Mouse (Mus musculus): Measurements from ENCODE around the gene Ces3b.
"Not testable (repeated sequence)": the region's sequence is repeated elsewhere in the genome, so short reads cannot be mapped to it uniquely, and the experiment has no call there.

DNA sequence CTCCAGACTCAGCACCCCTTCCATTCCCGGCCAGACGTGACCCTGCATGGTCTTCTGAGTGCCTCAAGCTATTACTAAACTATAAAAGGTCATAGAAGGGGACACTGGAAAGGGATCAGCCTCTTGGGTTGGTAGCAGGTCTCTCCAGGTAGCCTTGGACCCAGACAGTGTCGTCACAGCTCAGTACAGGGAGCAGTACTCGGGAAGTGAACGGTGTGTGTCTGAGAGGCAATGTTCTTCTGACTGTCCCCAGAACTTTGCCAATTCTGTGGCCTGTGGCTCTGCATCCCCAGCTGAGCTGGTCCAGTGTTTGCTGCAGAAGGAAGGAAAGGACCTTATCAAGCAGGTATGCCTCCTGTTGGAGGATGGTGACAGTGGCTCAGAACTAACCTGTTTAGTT, 4.6 kb downstream of the Ces3b start:
- TF ChIP-seq POLR2A (IDR thresholded peaks at IDR 0.05; ENCODE audit: low read depth, low read length); CTCF (IDR thresholded peaks at IDR 0.05; ENCODE audit: borderline replicate concordance, insufficient read depth, low read length): not testable (repeated sequence)

Measured in embryonic fibroblast, embryonic 13.5 days (primary cell).